Mouse (Mus musculus): ENCODE results near the gene Tnfsf13.

GRCm38 (mm10) chr11:69684936-69685335 is 648 bp downstream of the Tnfsf13 start:
- TF ChIP-seq CTCF (IDR thresholded peaks at IDR 0.05; ENCODE audit: low read depth, low read length) (no peak), POLR2A (IDR thresholded peaks at IDR 0.05; ENCODE audit: extremely low read depth, insufficient read depth, low read length) (no peak)

Measured in liver, adult 2 months (tissue).